Mouse (Mus musculus): ENCODE data around the gene Tnf.
A peak's percentile ranks its signal among the peaks of the same experiment; 100 is the strongest.
"Not testable (repeated sequence)": the region's sequence is repeated elsewhere in the genome, so short reads cannot be mapped to it uniquely, and the experiment has no call there.

Gene Tnf

GRCm38 (mm10) chr17:35234090-35234489 lies 32.3 kb upstream of the Tnf start:
- not testable (repeated sequence) for DNase-seq (ENCODE audit: low spot score in 2 of 2)

GRCm38 (mm10) chr17:35233114-35233980 lies 31.5 kb upstream of the Tnf start, which contains the start of gene Atp6v1g2:
Gene Atp6v1g2 (plus strand): TSS chr17:35233660.
- no peak for DNase-seq (ENCODE audit: low spot score in 2 of 2)

GRCm38 (mm10) chr17:35232659-35233058 lies 30.9 kb upstream of the Tnf start:
- DNase-seq (ENCODE audit: low spot score in 2 of 2), result no peak

GRCm38 (mm10) chr17:35232043-35232442 lies 30.2 kb upstream of the Tnf start:
- peak in 1 of 2 experiments; percentile 78 for DNase-seq (ENCODE audit: low spot score in 2 of 2)

- no peak for DNase-seq (ENCODE audit: low spot score in 2 of 2)
These were observed 29.2 kb upstream of the Tnf start for GRCm38 (mm10) chr17:35231022-35231421.

GRCm38 (mm10) chr17:35226561-35227046 lies 24.8 kb upstream of the Tnf start:
- DNase-seq (ENCODE audit: low spot score in 2 of 2), result no peak

- no peak for DNase-seq (ENCODE audit: low spot score in 2 of 2)
These were observed 23.6 kb upstream of the Tnf start for GRCm38 (mm10) chr17:35225456-35225855.

GRCm38 (mm10) chr17:35224641-35225040 lies 22.8 kb upstream of the Tnf start:
- no peak for DNase-seq (ENCODE audit: low spot score in 2 of 2)

GRCm38 (mm10) chr17:35222299-35222698 lies 20.5 kb upstream of the Tnf start:
- no peak for DNase-seq (ENCODE audit: low spot score in 2 of 2)

- no peak for DNase-seq (ENCODE audit: low spot score in 2 of 2)
These were observed 18.5 kb upstream of the Tnf start, which contains the start of gene Gm16181 for GRCm38 (mm10) chr17:35220156-35220952. Gene Gm16181 (plus strand): TSS chr17:35220834.

GRCm38 (mm10) chr17:35219601-35220041 lies 17.8 kb upstream of the Tnf start:
- no peak for DNase-seq (ENCODE audit: low spot score in 2 of 2)

GRCm38 (mm10) chr17:35218516-35219193 lies 16.8 kb upstream of the Tnf start:
- DNase-seq (ENCODE audit: low spot score in 2 of 2), result no peak

- no peak for DNase-seq (ENCODE audit: low spot score in 2 of 2)
These were observed 11.3 kb upstream of the Tnf start for GRCm38 (mm10) chr17:35213071-35213470.

GRCm38 (mm10) chr17:35210593-35210992 lies 8.8 kb upstream of the Tnf start:
- no peak for DNase-seq (ENCODE audit: low spot score in 2 of 2)

GRCm38 (mm10) chr17:35209785-35210535 lies 8.2 kb upstream of the Tnf start:
- DNase-seq (ENCODE audit: low spot score in 2 of 2), result no peak

- no peak for DNase-seq (ENCODE audit: low spot score in 2 of 2)
These were observed 3.6 kb upstream of the Tnf start for GRCm38 (mm10) chr17:35205380-35205769.

- no peak for DNase-seq (ENCODE audit: low spot score in 2 of 2)
These were observed 2.9 kb upstream of the Tnf start, which contains the start of gene Lta for GRCm38 (mm10) chr17:35204494-35205379. Gene Lta (minus strand): TSS chr17:35205351.

GRCm38 (mm10) chr17:35202442-35202841 lies 635 bp upstream of the Tnf start:
- no peak for DNase-seq (ENCODE audit: low spot score in 2 of 2)

GRCm38 (mm10) chr17:35201128-35201527 lies 679 bp downstream of the Tnf start:
- DNase-seq (ENCODE audit: low spot score in 2 of 2), result no peak

- no peak for DNase-seq (ENCODE audit: low spot score in 2 of 2)
These were observed 1.4 kb downstream of the Tnf start for GRCm38 (mm10) chr17:35200398-35200797.
